Mouse (Mus musculus): Measurements from ENCODE around the gene Nyx.
A peak's percentile ranks its signal among the peaks of the same experiment; 100 is the strongest.

Nyx gene

DNA sequence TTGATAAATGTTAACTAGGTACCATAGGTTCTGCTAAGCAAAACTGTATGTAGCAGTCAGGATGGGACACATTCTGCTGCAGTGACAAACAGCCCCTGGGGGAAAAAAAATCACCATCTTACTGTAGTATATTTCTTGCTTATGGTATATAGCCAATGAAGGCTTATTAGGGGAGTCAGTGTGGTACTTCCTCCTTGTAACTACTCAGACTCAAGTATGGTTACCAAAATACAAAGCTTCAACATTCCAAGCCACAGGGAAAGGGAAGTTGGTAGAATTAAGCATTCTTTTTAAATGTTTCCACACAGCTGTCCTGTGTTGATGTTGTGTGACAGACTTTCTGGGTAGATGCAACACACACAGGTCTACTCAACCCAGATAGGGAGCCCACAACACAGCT lies 27.0 kb downstream of the Nyx start:
- DNase-seq (ENCODE audit: low spot score) = no peak

DNA sequence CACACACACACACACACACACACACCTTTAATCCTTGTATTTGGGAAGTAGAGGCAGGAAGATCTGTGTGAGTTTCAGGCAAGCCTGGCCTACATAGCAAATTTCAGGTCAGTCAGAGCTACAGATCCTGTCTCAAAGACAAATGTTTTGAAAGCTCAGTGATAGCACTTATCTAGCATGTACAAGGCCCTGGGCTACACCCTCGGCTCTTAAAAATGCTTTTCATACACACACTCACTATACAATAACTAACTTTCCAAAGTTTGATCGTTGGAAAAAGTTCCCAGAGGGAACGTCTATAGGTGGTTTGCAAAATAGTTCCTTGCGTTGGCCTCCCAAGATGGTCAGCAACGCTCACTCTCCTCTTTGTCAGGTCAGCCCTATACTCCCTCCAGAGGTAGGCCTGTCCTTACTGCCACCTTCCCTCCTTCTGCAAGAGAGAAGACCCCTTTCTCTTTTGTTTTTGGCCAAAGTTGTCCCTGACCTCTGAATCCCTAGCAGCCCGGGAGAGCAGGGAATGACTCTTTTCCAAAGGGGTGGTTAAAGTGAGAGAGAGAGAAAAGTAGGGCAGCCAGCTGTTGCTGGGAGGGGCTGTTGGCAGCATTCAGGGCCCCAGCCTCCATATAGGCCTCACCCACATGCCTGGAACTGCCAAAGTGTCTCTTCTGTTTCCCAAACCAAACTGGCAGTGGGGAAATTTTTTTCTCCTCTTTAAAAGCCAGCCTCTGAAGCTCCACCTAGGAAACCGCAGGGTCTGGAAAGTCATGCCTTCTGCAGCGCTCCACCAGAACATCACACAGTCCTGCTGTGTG lies 29.2 kb downstream of the Nyx start:
- DNase-seq (ENCODE audit: low spot score) = peak; percentile 12

DNA sequence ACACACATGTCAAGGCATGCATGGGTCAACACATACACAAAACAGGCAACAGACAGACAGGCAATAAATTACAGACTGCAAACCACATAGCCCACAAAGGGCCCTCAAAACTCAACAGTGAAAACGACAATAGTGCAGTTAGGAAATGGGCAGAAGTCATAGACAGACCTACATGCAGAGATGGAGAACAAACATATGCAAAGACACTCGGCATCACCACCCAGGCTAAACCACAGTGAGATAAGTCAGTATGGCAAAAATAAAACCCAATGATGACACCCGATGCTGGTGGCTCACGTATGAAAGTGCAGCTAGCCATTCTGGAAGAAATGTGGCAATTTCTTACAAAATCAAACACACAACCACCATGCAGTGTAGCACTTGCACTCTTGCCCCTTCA lies 34.4 kb downstream of the Nyx start:
- DNase-seq (ENCODE audit: low spot score) = no peak

DNA sequence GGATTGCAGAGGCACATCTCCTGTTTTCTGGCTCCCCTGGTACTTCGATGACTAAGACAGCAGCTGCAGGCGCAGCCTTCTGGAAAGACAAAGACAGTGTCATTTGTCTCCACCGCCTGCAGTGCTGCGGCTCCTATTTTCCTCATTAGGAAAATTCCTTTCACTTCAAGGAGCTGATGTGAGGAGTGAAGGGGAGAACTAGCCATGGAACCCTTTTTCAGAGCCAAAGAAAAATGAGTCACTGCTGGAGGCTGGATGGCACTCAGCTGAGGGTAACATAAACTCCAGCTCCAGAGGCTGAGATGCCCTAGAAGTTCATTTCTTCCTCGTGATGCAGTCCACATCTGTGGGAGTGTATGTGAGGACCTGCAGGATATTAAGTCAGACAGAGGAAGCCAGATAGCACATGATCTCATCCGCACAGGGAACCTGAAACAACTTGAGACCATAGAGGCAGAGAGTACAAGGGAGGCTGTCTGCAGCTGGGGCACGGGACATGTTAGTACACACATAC lies 37.0 kb downstream of the Nyx start:
- no peak for DNase-seq (ENCODE audit: low spot score)

DNA sequence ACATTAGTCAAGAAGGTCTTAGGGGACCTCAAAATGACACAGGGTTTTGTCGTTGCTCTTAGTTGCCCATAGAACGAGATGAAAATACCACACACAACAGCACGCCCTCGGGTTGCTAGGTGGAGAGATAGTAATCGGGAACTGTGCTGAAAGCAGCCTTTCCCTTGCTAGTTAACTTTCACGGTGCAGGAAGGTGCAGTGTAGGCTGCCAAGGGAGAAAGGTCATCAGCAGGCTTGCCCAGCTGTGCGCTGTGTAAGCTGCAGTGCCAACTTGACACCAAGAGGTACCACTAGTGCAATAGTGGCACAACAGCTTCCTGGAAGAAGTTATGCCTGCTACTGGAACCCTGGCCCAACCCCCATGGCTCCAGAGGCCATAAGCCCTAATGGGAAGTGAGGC lies 38.5 kb downstream of the Nyx start:
- no peak for DNase-seq (ENCODE audit: low spot score)

DNA sequence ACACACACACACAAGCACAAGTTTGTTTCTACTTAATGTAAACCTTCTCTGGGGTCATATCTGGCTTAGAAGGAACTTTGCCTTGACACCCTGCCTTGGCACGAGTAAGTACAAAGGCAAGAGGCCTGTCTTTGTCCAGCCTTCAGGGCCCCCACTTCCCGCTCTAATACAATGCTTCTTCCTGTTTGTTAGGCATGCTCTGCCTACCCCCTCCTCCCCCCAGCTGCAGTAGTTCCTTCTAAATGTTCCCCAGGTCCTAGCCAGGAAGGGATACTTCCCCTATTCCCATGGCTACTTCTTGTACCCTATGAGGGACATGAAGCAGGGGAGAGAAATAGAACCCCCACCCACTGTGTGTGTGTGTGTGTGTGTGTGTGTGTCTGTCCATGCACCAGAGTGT lies 40.5 kb downstream of the Nyx start:
- no peak for DNase-seq (ENCODE audit: low spot score)

DNA sequence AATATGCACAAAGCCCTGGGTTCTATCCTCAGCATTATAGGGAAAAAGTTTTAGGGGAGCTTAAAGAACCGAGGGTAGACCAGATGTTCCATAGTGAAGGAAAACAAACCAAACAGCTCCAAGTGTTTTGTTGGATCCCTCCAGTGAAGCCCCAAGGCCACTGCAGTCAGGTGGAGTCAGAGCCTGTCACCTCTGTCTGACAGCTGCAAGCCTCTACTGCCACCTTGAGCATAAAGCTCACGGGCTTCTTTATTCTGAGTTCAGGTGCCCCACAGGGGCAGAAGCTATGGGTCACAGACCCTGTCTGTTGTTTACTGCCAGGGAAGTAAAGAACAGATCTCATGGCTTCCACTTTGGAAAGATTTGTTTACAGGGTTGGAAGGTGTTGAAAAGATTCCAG lies 47.2 kb downstream of the Nyx start:
- DNase-seq (ENCODE audit: low spot score) = no peak

DNA sequence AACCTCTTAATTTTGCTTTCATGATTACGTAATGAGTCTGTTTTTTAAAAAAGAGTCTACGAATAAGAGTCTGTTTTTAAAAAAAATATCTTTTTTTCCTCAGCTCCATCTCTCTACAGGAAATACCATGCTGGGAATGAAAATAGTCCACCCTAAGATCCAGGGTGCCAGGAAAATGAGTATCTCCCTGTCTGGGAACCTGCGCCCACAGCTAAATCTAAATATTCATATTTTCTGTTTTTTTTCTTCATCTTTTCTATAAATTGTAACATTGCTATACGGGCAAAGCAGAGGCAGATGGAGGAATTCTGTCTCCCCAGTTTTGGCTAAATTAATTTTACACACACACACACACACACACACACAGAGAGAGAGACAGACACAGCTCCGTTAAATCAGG lies 48.0 kb downstream of the Nyx start:
- DNase-seq (ENCODE audit: low spot score) = no peak

DNA sequence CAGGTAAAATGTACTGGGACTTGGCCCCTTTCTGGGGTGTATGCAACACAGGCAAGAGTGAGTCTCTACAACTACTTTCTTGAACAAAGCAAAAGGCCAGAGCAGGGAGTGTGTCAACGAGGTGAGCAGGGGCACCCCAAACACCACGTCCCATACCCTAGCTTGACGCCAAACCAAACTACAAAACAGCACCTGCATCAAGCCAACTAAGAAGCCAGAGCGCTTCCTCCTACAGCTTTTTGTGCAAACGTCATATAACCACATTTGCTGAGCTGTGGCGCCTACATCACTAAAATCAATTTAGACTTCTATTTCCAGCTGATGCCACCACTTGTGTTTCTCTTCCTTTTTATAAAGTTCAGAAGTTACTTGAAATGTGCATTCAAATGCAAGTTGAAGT lies 50.5 kb downstream of the Nyx start:
- no peak for DNase-seq (ENCODE audit: low spot score)

DNA sequence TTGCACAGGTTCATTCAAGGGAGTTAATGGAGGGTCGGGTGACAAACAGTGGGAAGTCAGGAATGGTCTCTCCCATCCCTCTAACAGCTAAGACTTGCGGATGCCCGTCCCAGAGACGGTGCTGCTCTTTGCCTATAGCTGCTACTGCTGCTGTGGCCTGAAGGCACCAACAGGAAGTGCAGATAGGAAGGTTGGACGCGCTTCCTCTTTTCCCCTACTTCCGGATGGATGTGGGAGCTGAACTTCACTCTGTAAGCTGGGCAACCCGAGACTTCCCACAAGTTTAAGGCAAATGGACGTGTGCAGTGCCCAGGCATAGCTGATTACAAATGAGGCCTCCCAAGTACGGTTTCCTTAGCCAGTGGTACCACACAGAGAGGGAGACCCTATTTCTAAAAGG lies 52.1 kb downstream of the Nyx start:
- DNase-seq (ENCODE audit: low spot score) = no peak

DNA sequence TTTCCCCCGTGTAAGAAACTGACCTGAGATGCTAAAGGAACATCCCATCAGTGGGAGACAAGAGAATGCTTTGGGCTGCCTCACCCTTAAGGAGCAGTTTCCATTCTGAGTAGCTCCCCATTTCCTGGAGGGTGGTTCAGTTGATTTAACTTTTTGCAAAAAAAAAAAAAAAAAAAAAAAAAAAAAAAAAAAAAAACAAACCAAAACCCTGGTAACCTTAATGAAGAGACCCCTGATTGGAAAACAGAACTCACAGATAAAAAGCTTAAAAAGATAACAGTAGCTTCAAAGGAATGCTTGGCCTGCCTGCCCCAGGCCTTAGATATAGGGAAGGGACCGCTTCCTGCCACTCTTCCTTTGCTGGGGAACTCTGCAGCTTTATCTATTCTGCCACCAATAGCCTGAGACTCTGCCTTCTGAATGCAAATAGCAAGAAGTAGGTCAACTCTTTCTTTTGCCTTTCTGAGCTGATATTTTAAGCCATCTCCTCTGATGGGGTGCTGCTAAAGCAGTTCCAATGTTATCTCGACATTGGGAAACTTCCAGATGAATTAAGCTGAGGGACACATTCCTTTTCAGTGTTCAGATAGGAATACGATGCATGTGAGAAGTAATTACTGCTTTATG lies 53.0 kb downstream of the Nyx start:
- DNase-seq (ENCODE audit: low spot score) = no peak

DNA sequence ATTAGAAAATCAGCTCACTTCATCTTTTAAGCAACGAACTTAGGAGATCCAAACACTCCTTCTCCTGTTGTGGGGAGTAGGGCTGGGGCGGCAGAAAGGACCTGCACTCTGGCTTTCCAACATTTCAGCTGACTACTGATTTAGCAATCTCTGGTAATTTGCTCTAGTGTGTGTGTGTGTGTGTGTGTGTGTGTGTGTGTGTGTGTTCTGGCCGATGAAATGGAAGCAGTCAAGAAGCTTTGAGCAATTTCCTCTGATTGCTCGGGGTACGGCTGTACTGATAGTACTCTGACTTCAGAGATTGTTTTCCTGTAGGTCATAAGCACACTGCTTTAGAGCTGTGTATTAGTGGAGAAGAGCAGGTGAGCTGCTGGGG lies 53.5 kb downstream of the Nyx start:
- DNase-seq (ENCODE audit: low spot score) = peak; percentile 12

DNA sequence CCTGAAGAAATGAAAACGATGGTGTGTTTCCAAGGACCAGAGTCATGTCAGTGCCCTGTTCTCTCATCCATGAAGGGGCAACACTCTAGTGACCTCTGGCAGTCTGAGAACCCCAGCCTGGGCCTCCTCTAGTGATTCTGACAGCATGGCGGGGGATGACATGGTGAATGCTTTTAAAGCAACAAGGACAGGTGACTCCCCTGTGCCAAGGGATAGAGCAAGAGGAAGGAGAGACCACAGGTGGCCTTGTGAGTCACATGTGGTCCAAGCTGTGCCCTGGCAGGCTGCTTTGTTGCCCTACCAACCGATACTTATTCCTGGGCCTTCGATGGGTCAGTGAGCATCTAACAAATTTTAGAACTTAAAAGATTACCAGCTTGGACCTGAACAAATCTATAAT lies 54.7 kb downstream of the Nyx start:
- DNase-seq (ENCODE audit: low spot score) = no peak

DNA sequence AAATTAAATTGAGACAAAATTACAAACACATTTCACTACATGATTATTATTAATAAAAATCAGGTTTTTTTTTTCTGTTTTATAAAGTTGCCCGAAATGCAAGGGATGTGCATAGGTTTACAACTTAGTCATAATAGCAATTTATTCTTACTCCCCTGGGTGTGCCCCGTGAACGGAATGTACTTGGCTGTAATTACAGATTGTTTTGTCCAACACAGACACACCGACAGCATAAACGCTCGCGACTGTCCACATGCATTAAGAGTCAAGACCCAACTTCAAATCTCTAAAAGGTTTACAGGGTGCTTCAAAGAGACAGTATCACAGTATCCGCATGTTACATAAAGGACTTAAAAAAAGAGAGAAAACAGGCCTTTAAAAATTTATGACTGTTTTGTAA lies 55.4 kb downstream of the Nyx start:
- no peak for DNase-seq (ENCODE audit: low spot score)

All from urinary bladder, postnatal 14 days (tissue).